Mouse (Mus musculus) ES-E14 (cell line): Measurements from ENCODE around the gene Evi5. TPM values are rescaled to one million over a fixed set of nuclear protein-coding genes. Genes with fewer than 3 reads are reported as not detected.

ENCODE experiments used
- DNase-seq: peaks from one replicate; pipeline ENCODE4 v3.0.0-alpha.2; 2013; ENCODE audit warnings: low read depth, low spot score
- H3K27ac ChIP-seq: 2 replicates; pipeline ENCODE4 v1.5.1; 2012; ENCODE audit warnings: low read depth, mild to moderate bottlenecking, low read length, moderate library complexity, mixed read lengths; ENCODE audit not compliant: poor library complexity, insufficient read depth, severe bottlenecking
- H3K36me3 ChIP-seq: 2 replicates; pipeline ENCODE4 v1.6.1; 2012; ENCODE audit warnings: mild to moderate bottlenecking, low read length, moderate library complexity, mixed read lengths; ENCODE audit not compliant: control insufficient read depth, poor library complexity, insufficient read depth, severe bottlenecking
- H3K4me1 ChIP-seq, 2 experiments: fragments of 150-350 bp in 1 of 2; sonication (generic) in 1 of 2; 2 replicates each; pipeline ENCODE4 v1.6.1; 2012; ENCODE audit warnings: low read length in 2 of 2, mild to moderate bottlenecking in 1 of 2, mixed read lengths in 1 of 2; ENCODE audit not compliant: control insufficient read depth in 2 of 2, insufficient read depth in 2 of 2, poor library complexity in 1 of 2
- H3K4me3 ChIP-seq, 2 experiments: fragments of 150-350 bp in 1 of 2; sonication (generic) in 1 of 2; 2 replicates each; pipeline ENCODE4 v1.5.1; 2012; ENCODE audit warnings: low read length in 2 of 2, low read depth in 1 of 2, mild to moderate bottlenecking in 1 of 2, mixed read lengths in 1 of 2; ENCODE audit not compliant: insufficient read depth in 1 of 2, poor library complexity in 1 of 2, severe bottlenecking in 1 of 2
- H3K9ac ChIP-seq: 2 replicates; pipeline ENCODE4 v1.6.1; 2012; ENCODE audit warnings: low read depth, mild to moderate bottlenecking, low read length, mixed read lengths; ENCODE audit not compliant: poor library complexity, insufficient read depth, severe bottlenecking
- H3K9me3 ChIP-seq: fragments of 150-350 bp; sonication (generic); 2 replicates; pipeline ENCODE4 v1.6.1; 2012; ENCODE audit warnings: low read depth, mild to moderate bottlenecking, low read length; ENCODE audit not compliant: control insufficient read depth, insufficient read depth
- CHD2 ChIP-seq: IDR thresholded peaks from 2 replicates; pipeline ENCODE4 v1.6.1; 2014; ENCODE audit warnings: mild to moderate bottlenecking, low read depth, low read length, inconsistent platforms
- HCFC1 ChIP-seq: IDR thresholded peaks from 2 replicates; pipeline ENCODE4 v1.6.1; 2012; ENCODE audit warnings: low read length, inconsistent platforms, borderline replicate concordance; ENCODE audit not compliant: insufficient read depth
- MAFK ChIP-seq: IDR thresholded peaks from 2 replicates; pipeline ENCODE4 v1.6.1; 2014; ENCODE audit warnings: mild to moderate bottlenecking, low read depth, low read length, inconsistent platforms; ENCODE audit not compliant: insufficient read depth
- ZC3H11A ChIP-seq: IDR thresholded peaks from 2 replicates; pipeline ENCODE4 v1.6.1; 2012; ENCODE audit warnings: low read depth, mild to moderate bottlenecking, inconsistent platforms, low read length, borderline replicate concordance
- ZNF384 ChIP-seq: IDR thresholded peaks from 2 replicates; pipeline ENCODE4 v1.6.1; 2012; ENCODE audit warnings: low read depth, low read length, inconsistent platforms
- in situ Hi-C, 2 experiments: fragments of 600-800 bp; cut with MboI; formaldehyde crosslinking; loops; one replicate each; pipeline ENCODE4 v1.15.1; 2025; ENCODE audit warnings: low sequenced_read_pairs in 2 of 2, inconsistent platforms in 1 of 2; ENCODE audit not compliant: unreplicated experiment in 2 of 2
- total RNA-seq: library from RNA; depleted of rRNA; stranded (reverse); fragments of 300-350 nt; gene quantifications from 2 replicates; pipeline ENCODE4 v1.2.3, GENCODE M21; 2012

Evi5 gene
- total RNA-seq, 1 experiment: 35.8 TPM

DNA sequence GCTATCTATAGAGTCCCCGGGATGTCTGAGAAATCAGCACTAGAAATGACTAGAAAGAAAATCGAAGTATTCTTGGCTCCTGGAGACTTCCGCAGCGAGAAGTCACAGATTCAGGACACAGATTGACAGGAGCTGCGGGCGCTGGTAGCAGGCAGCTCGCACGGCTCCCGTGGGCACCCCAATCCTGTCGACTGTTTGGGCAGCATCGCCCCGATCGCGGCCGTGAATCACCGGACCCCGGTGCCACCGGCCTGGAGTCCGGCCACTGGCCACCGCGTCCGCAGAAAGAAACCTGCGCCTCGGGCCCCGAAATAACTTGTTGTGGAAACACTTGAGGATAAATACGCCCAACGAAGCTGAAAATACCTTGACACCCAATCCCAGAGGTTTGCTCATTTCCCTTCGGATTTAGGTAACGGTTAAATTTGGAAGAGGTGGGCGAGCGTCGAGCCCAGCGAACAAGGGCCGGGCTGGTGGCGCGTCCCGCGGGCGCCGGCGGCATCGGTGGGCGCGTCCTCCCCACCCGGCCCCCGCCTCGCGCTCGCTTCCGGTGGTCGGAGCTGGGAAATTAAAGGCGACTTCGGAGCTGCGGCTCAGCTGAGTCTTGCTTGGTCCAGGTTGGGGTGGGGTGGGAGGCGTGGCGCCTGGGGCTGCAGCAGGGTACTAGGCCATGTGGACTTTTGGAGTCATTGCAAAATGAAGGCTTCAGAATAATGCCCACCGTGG is 148.5 kb downstream of the Evi5 start:
- Histone ChIP-seq H3K9me3 (no peaks in the 10 kb centered on the region), H3K9ac (no peak overlapping the region), H3K27ac (no peak overlapping the region), H3K4me1 (peaks cover 0 to 12% of the 10 kb centered on the region in 2 experiments; a peak in 2 of 4 replicates), H3K4me3 (peak overlapping the region in 1 of 2 experiments; percentile 0; a peak in 2 of 4 replicates), H3K36me3 (no peaks in the 10 kb centered on the region)
- in situ Hi-C loops: loop anchor here in 1 of 2 experiments (10.0 kb wide), 1 partner anchor 1262 kb away; no protein-coding TSS in a partner anchor
- TF ChIP-seq MAFK: no peak
- no peak for TF ChIP-seq CHD2
- no peak for TF ChIP-seq HCFC1
- TF ChIP-seq ZC3H11A: no peak
- no peak for TF ChIP-seq ZNF384
- no peak for DNase-seq

DNA sequence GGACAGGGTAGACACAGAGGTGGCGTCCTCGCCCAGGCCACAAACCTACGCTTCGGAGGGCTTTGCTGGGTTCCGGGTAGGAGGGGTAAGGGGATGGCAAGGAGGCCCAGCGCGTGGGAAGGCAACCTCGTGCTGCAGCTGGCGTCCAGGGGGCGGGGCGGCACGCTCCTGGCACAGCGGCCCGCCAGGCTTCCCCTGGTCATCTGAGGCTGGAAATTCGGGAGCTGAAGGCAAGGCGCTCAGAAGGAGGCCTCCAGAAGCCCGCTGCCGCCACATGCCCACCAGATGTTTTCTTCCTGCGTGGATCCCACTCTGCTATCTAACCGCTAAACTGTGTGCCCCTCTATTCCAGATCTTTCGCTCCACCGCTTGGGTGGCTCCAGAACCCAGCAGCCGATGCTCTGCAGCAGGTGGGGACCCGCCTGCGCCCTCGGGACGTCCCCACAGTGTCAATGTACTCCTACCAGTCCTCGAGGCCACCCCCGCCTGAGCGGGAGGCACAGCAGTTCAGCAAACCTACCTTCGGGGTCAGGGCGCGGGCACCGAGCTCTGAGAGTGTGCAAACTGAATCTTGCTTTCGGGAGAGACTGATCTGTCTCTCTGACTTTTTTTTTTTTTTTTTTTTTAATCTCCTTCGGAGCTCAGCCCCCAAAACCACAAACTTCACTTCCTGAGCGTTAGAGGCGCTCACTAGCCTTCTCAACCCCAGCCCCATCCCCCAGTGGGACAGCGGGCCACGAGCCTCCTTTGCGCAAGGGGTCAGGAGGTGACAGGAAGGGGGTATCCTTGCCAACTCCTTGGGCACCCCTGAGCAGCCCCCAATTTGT is 149.3 kb downstream of the Evi5 start, which contains the start of gene Gfi1:
Gfi1 (minus strand) TSS at position 602 of the 827 bp plus-strand sequence.
- Histone ChIP-seq H3K4me1 (peaks cover 0 to 16% of the 10 kb centered on the region in 2 experiments; a peak in 2 of 4 replicates), H3K36me3 (no peaks in the 10 kb centered on the region), H3K9me3 (no peaks in the 10 kb centered on the region), H3K9ac (no peak within 1 kb of the TSS), H3K27ac (no peak within 1 kb of the TSS), H3K4me3 (peak within 1 kb of the TSS in 1 of 2 experiments; percentile 31; a peak in 2 of 4 replicates)
- in situ Hi-C loops: loop anchor here in 1 of 2 experiments (10.0 kb wide), 1 partner anchor 1261 kb away; no protein-coding TSS in a partner anchor
- peak; percentile 57 for TF ChIP-seq ZNF384
- no peak for TF ChIP-seq MAFK
- DNase-seq: no peak

DNA sequence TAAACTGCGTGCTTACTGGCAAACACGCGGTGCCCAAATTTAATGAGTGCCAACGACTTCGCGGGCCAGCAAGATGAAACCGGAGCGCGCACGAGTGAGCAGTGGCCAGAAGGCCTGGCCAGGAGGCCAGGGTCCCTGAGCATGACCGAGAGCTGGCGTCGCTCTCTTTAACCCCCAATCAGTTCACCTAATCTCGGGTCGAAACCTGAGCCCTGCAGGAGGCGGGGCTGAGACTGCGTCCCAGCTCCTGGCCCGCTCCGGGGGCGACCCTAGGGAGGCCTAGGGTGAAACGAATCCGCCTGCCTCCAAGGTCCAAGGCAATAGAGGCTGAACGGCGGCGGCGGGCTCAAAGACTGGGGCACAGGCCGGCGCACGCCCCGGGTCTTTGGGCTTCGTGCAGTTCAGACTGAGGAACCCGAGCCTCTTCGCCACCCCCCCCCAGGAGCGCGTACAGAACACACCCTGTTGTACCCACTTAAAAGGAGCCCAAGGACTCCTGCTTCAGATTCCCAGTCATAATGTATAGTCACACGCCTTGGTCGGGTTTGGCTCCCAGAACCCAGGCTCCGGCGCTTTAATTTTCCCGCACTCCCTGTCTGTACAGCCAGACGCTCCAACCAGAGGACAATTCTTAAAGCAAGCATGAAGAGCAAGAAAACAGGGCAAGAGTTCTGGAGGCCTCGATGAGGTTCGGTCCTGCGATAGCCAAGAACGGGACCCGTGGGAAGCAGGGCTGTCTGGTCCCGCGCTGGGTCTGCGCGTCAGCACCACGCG is 150.1 kb downstream of the Evi5 start:
- H3K27ac ChIP-seq: no peak overlapping the region
- no peak overlapping the region for H3K9ac ChIP-seq
- peak overlapping the region in 1 of 2 experiments; percentile 31; a peak in 1 of 4 replicates for H3K4me3 ChIP-seq
- TF ChIP-seq ZC3H11A (no peak), MAFK (no peak), ZNF384 (no peak), HCFC1 (no peak), CHD2 (no peak)
- H3K4me1 ChIP-seq: peaks cover 0 to 16% of the 10 kb centered on the region in 2 experiments; a peak in 3 of 4 replicates
- H3K9me3 ChIP-seq: no peaks in the 10 kb centered on the region
- no peaks in the 10 kb centered on the region for H3K36me3 ChIP-seq
- in situ Hi-C loops: loop anchor here (10.0 to 25.0 kb wide), 2 partner anchors 1260 to 1263 kb away; partner anchors contain the start of gene Barhl2 (in 1 of the 2)
- no peak for DNase-seq
